Mouse (Mus musculus) left cerebral cortex, postnatal 4 days (tissue): ENCODE measurements around the gene Fam193a. TPM values are rescaled to one million over a fixed set of nuclear protein-coding genes. Genes with fewer than 3 reads are reported as not detected.
A peak's percentile ranks its signal among the peaks of the same experiment; 100 is the strongest.

Experiments used
- DNase-seq: peaks from one replicate; pipeline ENCODE4 v3.0.0-alpha.2; 2022
- intact Hi-C: fragments of 180-260 bp; cut with DNase I; formaldehyde crosslinking; loops from one replicate; pipeline ENCODE4 v1.15.1; 2025
- total RNA-seq, 2 experiments: library from RNA; stranded (reverse); gene quantifications; 2 replicates each; pipeline ENCODE4 v1.2.3; 2021

Fam193a gene
- total RNA-seq = 10 to 100 TPM; 62.9 to 63.4 TPM

GRCm38 (mm10) chr5:34369341-34370021 lies at the start of gene Fam193a:
TSS of gene Fam193a (plus strand) at chr5:34369933.
- intact Hi-C loops = no loop called here
- DNase-seq = peak; percentile 99

GRCm38 (mm10) chr5:34321236-34321635 lies 48.5 kb upstream of the Fam193a start:
- no peak for DNase-seq
- intact Hi-C loops = no loop called here

- DNase-seq = no peak
- intact Hi-C loops = no loop called here
These were observed 44.4 kb upstream of the Fam193a start for GRCm38 (mm10) chr5:34325286-34325685.

- intact Hi-C loops = no loop called here
- DNase-seq = peak; percentile 7
These were observed 43.5 kb upstream of the Fam193a start for GRCm38 (mm10) chr5:34326249-34326691.

GRCm38 (mm10) chr5:34326875-34327576 lies 42.7 kb upstream of the Fam193a start:
- peak; percentile 48 for DNase-seq
- intact Hi-C loops = no loop called here

GRCm38 (mm10) chr5:34330136-34330535 lies 39.6 kb upstream of the Fam193a start:
- intact Hi-C loops = no loop called here
- no peak for DNase-seq

- intact Hi-C loops = no loop called here
These were observed 35.7 kb upstream of the Fam193a start for GRCm38 (mm10) chr5:34334081-34334480.

GRCm38 (mm10) chr5:34335539-34336096 lies 34.1 kb upstream of the Fam193a start:
- no peak for DNase-seq
- intact Hi-C loops = no loop called here

More at GRCm38 (mm10) chr5:34334081-34334480, 35.7 kb upstream of the Fam193a start:
- DNase-seq = no peak

GRCm38 (mm10) chr5:34336097-34336774 lies 33.5 kb upstream of the Fam193a start, which contains the start of gene Rnf4:
TSS of gene Rnf4 (plus strand) at chr5:34336289.
- intact Hi-C loops = no loop called here
- peak; percentile 99 for DNase-seq

- peak; percentile 43 for DNase-seq
- intact Hi-C loops = no loop called here
These were observed 32.8 kb upstream of the Fam193a start for GRCm38 (mm10) chr5:34336775-34337450.

- DNase-seq = no peak
- intact Hi-C loops = no loop called here
These were observed 29.5 kb upstream of the Fam193a start for GRCm38 (mm10) chr5:34340246-34340645.

GRCm38 (mm10) chr5:34352084-34352631 lies 17.6 kb upstream of the Fam193a start:
- intact Hi-C loops = no loop called here
- no peak for DNase-seq

- DNase-seq = no peak
- intact Hi-C loops = no loop called here
These were observed 9.5 kb upstream of the Fam193a start for GRCm38 (mm10) chr5:34360261-34360660.

- DNase-seq = no peak
- intact Hi-C loops = no loop called here
These were observed 6.6 kb upstream of the Fam193a start for GRCm38 (mm10) chr5:34363115-34363514.

GRCm38 (mm10) chr5:34368551-34369290 lies 1.0 kb upstream of the Fam193a start:
- intact Hi-C loops = no loop called here

GRCm38 (mm10) chr5:34370022-34370823 lies 490 bp downstream of the Fam193a start:
- DNase-seq = peak; percentile 50
- intact Hi-C loops = no loop called here

More at GRCm38 (mm10) chr5:34368551-34369290, 1.0 kb upstream of the Fam193a start:
- no peak for DNase-seq

- intact Hi-C loops = no loop called here
- no peak for DNase-seq
These were observed 1.1 kb downstream of the Fam193a start for GRCm38 (mm10) chr5:34370840-34371239.

- DNase-seq = no peak
- intact Hi-C loops = no loop called here
These were observed 2.4 kb downstream of the Fam193a start for GRCm38 (mm10) chr5:34372141-34372540.

- no peak for DNase-seq
- intact Hi-C loops = no loop called here
These were observed 2.8 kb downstream of the Fam193a start for GRCm38 (mm10) chr5:34372541-34372940.
